Mouse (Mus musculus) kidney, postnatal 0 days (tissue): ENCODE measurements at regions not wholly inside any gene's neighbourhood (a gene's known extent, or its start where the extent isn't known, plus 50 kb on each side); places are given as distances from the start of the nearest gene placed in this dataset.

Experiments used
- ATAC-seq: fragments of 200-750 bp; cut with Nextera tagmentation; replicated peaks from 2 replicates; pipeline ENCODE4 v1.8.0; 2017; ENCODE audit warnings: low read depth, moderate number of reproducible peaks, moderate TSS enrichment, moderate library complexity; ENCODE audit not compliant: low FRiP score
- DNase-seq: peaks from one replicate; pipeline ENCODE4 v3.0.0-alpha.2; 2016; ENCODE audit warnings: low spot score
- H3K27ac ChIP-seq: fragments of 300-500 bp; sonication (generic); 2 replicates; pipeline ENCODE4 v1.5.1; 2014; ENCODE audit warnings: mild to moderate bottlenecking
- H3K27me3 ChIP-seq: fragments of 300-500 bp; sonication (generic); 2 replicates; pipeline ENCODE4 v1.6.1; 2014; ENCODE audit warnings: low read length, mixed read lengths; ENCODE audit not compliant: insufficient read depth
- H3K36me3 ChIP-seq: fragments of 300-500 bp; sonication (generic); 2 replicates; pipeline ENCODE4 v1.6.1; 2014; ENCODE audit warnings: low read length, mixed read lengths; ENCODE audit not compliant: insufficient read depth
- H3K4me1 ChIP-seq: fragments of 300-500 bp; sonication (generic); replicated peaks from 2 replicates; pipeline ENCODE4 v1.6.1; 2014; ENCODE audit warnings: antibody characterized with exemption, low read length, mixed read lengths; ENCODE audit not compliant: insufficient read depth
- H3K4me2 ChIP-seq: fragments of 300-500 bp; sonication (generic); 2 replicates; pipeline ENCODE4 v1.6.1; 2014; ENCODE audit warnings: mild to moderate bottlenecking, low read length, moderate library complexity, mixed read lengths
- H3K4me3 ChIP-seq: fragments of 300-500 bp; sonication (generic); replicated peaks from 2 replicates; pipeline ENCODE4 v1.5.1; 2014; ENCODE audit warnings: low read depth, low read length
- H3K9ac ChIP-seq: fragments of 300-500 bp; sonication (generic); 2 replicates; pipeline ENCODE4 v1.6.1; 2014; ENCODE audit warnings: low read depth, low read length
- H3K9me3 ChIP-seq: fragments of 300-500 bp; sonication (generic); replicated peaks from 2 replicates; pipeline ENCODE4 v1.6.1; 2016; ENCODE audit warnings: low read length, inconsistent platforms, mixed read lengths
- CTCF ChIP-seq: IDR thresholded peaks from 2 replicates; pipeline ENCODE4 v1.5.1; 2016; ENCODE audit warnings: antibody characterized with exemption, low read depth, mild to moderate bottlenecking, moderate library complexity
- WGBS: fragments of 180-500 bp; shearing (Covaris S2); extraction: QIAGEN DNeasy Blood & Tissue Kit; methylation state at CpG from one replicate; pipeline ENCODE4 v1.1.7; 2014; 5-methylcytosine and 5-hydroxymethylcytosine counted together

- H3K27ac ChIP-seq: no peak overlapping the region
- H3K4me2 ChIP-seq: no peak overlapping the region
- no peaks in the 10 kb centered on the region for H3K4me1 ChIP-seq
- TF ChIP-seq CTCF: no peak
- DNase-seq (no peak), ATAC-seq (no peak)
- H3K9me3 ChIP-seq: no peaks in the 10 kb centered on the region
- H3K4me3 ChIP-seq: no peak overlapping the region
- no peaks in the 10 kb centered on the region for H3K36me3 ChIP-seq
- H3K9ac ChIP-seq: no peak overlapping the region
- H3K27me3 ChIP-seq: no peaks in the 10 kb centered on the region
These were observed 160.4 kb upstream of the Thumpd2 start for GRCm38 (mm10) chr17:81225281-81225680.

GRCm38 (mm10) chr17:81221436-81221835 lies 156.6 kb upstream of the Thumpd2 start:
- ATAC-seq: no peak
- DNase-seq: no peak

GRCm38 (mm10) chr17:81214844-81215243 lies 150.0 kb upstream of the Thumpd2 start:
- H3K4me3 ChIP-seq: no peak overlapping the region
- WGBS: 86% methylated on average over 7 of the region's 7 CpGs
- no peak for DNase-seq
- no peak overlapping the region for H3K27ac ChIP-seq
- no peaks in the 10 kb centered on the region for H3K9me3 ChIP-seq
- no peaks in the 10 kb centered on the region for H3K36me3 ChIP-seq
- no peak for TF ChIP-seq CTCF
- no peak overlapping the region for H3K4me2 ChIP-seq
- H3K9ac ChIP-seq: no peak overlapping the region
- no peaks in the 10 kb centered on the region for H3K4me1 ChIP-seq
- H3K27me3 ChIP-seq: no peaks in the 10 kb centered on the region
- no peak for ATAC-seq

More at GRCm38 (mm10) chr17:81221436-81221835, 156.6 kb upstream of the Thumpd2 start:
- Histone ChIP-seq H3K27ac (no peak overlapping the region), H3K4me1 (no peaks in the 10 kb centered on the region), H3K36me3 (no peaks in the 10 kb centered on the region), H3K27me3 (no peaks in the 10 kb centered on the region), H3K9ac (no peak overlapping the region), H3K9me3 (no peaks in the 10 kb centered on the region), H3K4me3 (no peak overlapping the region), H3K4me2 (no peak overlapping the region)
- 88% methylated on average over 3 of the region's 3 CpGs for WGBS
- no peak for TF ChIP-seq CTCF

- DNase-seq (no peak), ATAC-seq (no peak)
- no peak for TF ChIP-seq CTCF
- Histone ChIP-seq H3K4me1 (no peaks in the 10 kb centered on the region), H3K9ac (no peak overlapping the region), H3K4me2 (no peak overlapping the region), H3K27ac (no peak overlapping the region), H3K27me3 (no peaks in the 10 kb centered on the region), H3K9me3 (no peaks in the 10 kb centered on the region), H3K4me3 (no peak overlapping the region), H3K36me3 (no peaks in the 10 kb centered on the region)
- 61% methylated on average over 3 of the region's 3 CpGs for WGBS
These were observed 147.2 kb upstream of the Thumpd2 start for GRCm38 (mm10) chr17:81212043-81212442.

GRCm38 (mm10) chr17:81210389-81210788 lies 145.5 kb upstream of the Thumpd2 start:
- WGBS: 71% methylated on average over 2 of the region's 2 CpGs
- no peak overlapping the region for H3K4me2 ChIP-seq
- no peaks in the 10 kb centered on the region for H3K36me3 ChIP-seq
- H3K4me3 ChIP-seq: no peak overlapping the region
- H3K27me3 ChIP-seq: no peaks in the 10 kb centered on the region
- no peaks in the 10 kb centered on the region for H3K4me1 ChIP-seq
- DNase-seq: no peak
- TF ChIP-seq CTCF: no peak
- no peak overlapping the region for H3K9ac ChIP-seq
- H3K27ac ChIP-seq: no peak overlapping the region
- H3K9me3 ChIP-seq: no peaks in the 10 kb centered on the region
- no peak for ATAC-seq

- DNase-seq (no peak), ATAC-seq (no peak)
- no peak overlapping the region for H3K9ac ChIP-seq
- H3K4me2 ChIP-seq: no peak overlapping the region
- no peak overlapping the region for H3K4me3 ChIP-seq
- no peaks in the 10 kb centered on the region for H3K36me3 ChIP-seq
- H3K27me3 ChIP-seq: no peaks in the 10 kb centered on the region
- H3K4me1 ChIP-seq: no peaks in the 10 kb centered on the region
- TF ChIP-seq CTCF: no peak
- 84% methylated on average over 3 of the region's 3 CpGs for WGBS
- no peak overlapping the region for H3K27ac ChIP-seq
- H3K9me3 ChIP-seq: no peaks in the 10 kb centered on the region
These were observed 144.4 kb upstream of the Thumpd2 start for GRCm38 (mm10) chr17:81209323-81209722.

GRCm38 (mm10) chr17:81201052-81201451 lies 136.2 kb upstream of the Thumpd2 start:
- Histone ChIP-seq H3K4me1 (peaks cover 5% of the 10 kb centered on the region; the same call in 1 of the 2 replicates), H3K27ac (no peak overlapping the region), H3K4me2 (peak overlapping the region; percentile 15; the same call in 1 of the 2 replicates), H3K9me3 (no peaks in the 10 kb centered on the region), H3K4me3 (no peak overlapping the region), H3K36me3 (no peaks in the 10 kb centered on the region), H3K27me3 (no peaks in the 10 kb centered on the region), H3K9ac (no peak overlapping the region)
- ATAC-seq (no peak), DNase-seq (no peak)
- no peak for TF ChIP-seq CTCF
- WGBS: 22% methylated on average over 8 of the region's 8 CpGs
